Mouse (Mus musculus) ES-E14 (cell line): Measurements from ENCODE around the gene Rnf128.

Experiments used
- HCFC1 ChIP-seq: IDR thresholded peaks from 2 replicates; pipeline ENCODE4 v1.6.1; 2012; ENCODE audit warnings: low read length, inconsistent platforms, borderline replicate concordance; ENCODE audit not compliant: insufficient read depth
- MAFK ChIP-seq: IDR thresholded peaks from 2 replicates; pipeline ENCODE4 v1.6.1; 2014; ENCODE audit warnings: mild to moderate bottlenecking, low read depth, low read length, inconsistent platforms; ENCODE audit not compliant: insufficient read depth

- no peak for TF ChIP-seq MAFK
- TF ChIP-seq HCFC1: no peak
Observed at GRCm38 (mm10) chrX:139516156-139516555, 47.0 kb upstream of the Rnf128 start.
